Mouse (Mus musculus) bone marrow macrophage, adult 2 months (primary cell): Measurements from ENCODE around the gene Nsrp1.

ENCODE experiments used
- CTCF ChIP-seq: IDR thresholded peaks from 2 replicates; pipeline ENCODE4 v1.5.1; 2012; ENCODE audit warnings: low read depth, mild to moderate bottlenecking, low read length, moderate library complexity
- POLR2A ChIP-seq: IDR thresholded peaks from 2 replicates; pipeline ENCODE4 v1.6.1; 2012; ENCODE audit warnings: mild to moderate bottlenecking, low read depth, low read length, borderline replicate concordance

GRCm38 (mm10) chr11:77098332-77098972, 20.2 kb upstream of the Nsrp1 start:
- TF ChIP-seq CTCF (no peak), POLR2A (no peak)
